Mouse (Mus musculus) hindbrain, embryonic 16.5 days (tissue): ENCODE data around the gene Atg9b. TPM values are rescaled to one million over a fixed set of nuclear protein-coding genes. Genes with fewer than 3 reads are reported as not detected.

Source experiments
- ATAC-seq: fragments of 200-750 bp; cut with Nextera tagmentation; 2 replicates; pipeline ENCODE4 v1.8.0; 2017; ENCODE audit warnings: moderate TSS enrichment, moderate library complexity
- H3K27ac ChIP-seq: fragments of 300-500 bp; sonication (generic); 2 replicates; pipeline ENCODE4 v1.5.1; 2014; ENCODE audit warnings: low read depth, mild to moderate bottlenecking, control low read depth, low read length, moderate library complexity
- H3K27me3 ChIP-seq: fragments of 300-500 bp; sonication (generic); replicated peaks from 2 replicates; pipeline ENCODE4 v1.6.1; 2014; ENCODE audit warnings: low read length; ENCODE audit not compliant: control insufficient read depth, insufficient read depth
- H3K36me3 ChIP-seq: fragments of 300-500 bp; sonication (generic); 2 replicates; pipeline ENCODE4 v1.6.1; 2014; ENCODE audit warnings: mild to moderate bottlenecking, low read length, moderate library complexity, mixed read lengths; ENCODE audit not compliant: control insufficient read depth, insufficient read depth
- H3K4me1 ChIP-seq: fragments of 300-500 bp; sonication (generic); 2 replicates; pipeline ENCODE4 v1.6.1; 2014; ENCODE audit warnings: low read depth, low read length; ENCODE audit not compliant: control insufficient read depth, insufficient read depth
- H3K4me2 ChIP-seq: fragments of 300-500 bp; sonication (generic); 2 replicates; pipeline ENCODE4 v1.6.1; 2014; ENCODE audit warnings: mild to moderate bottlenecking, low read length, control low read depth, moderate library complexity
- H3K4me3 ChIP-seq: fragments of 300-500 bp; sonication (generic); 2 replicates; pipeline ENCODE4 v1.5.1; 2014; ENCODE audit warnings: mild to moderate bottlenecking, low read length, control low read depth, moderate library complexity
- H3K9ac ChIP-seq: fragments of 300-500 bp; sonication (generic); 2 replicates; pipeline ENCODE4 v1.6.1; 2014; ENCODE audit warnings: low read depth, mild to moderate bottlenecking, control low read depth, low read length, moderate library complexity
- H3K9me3 ChIP-seq: fragments of 300-500 bp; sonication (generic); 2 replicates; pipeline ENCODE4 v1.6.1; 2014; ENCODE audit warnings: mild to moderate bottlenecking, low read length, moderate library complexity; ENCODE audit not compliant: control insufficient read depth
- WGBS: fragments of 180-500 bp; shearing (Covaris S2); extraction: QIAGEN DNeasy Blood & Tissue Kit; methylation state at CpG from one replicate; pipeline ENCODE4 v1.1.7; 2014; 5-methylcytosine and 5-hydroxymethylcytosine counted together
- polyA plus RNA-seq: library from polyadenylated mRNA; unstranded; fragments of >200 nt; fragmentation: Nextera tagmentation; extraction: Ambion mirVana; gene quantifications from 2 replicates; pipeline ENCODE4 v1.2.1, GENCODE M21; 2015

Gene Atg9b
- polyA plus RNA-seq, 1 experiment from 2014 or later = 4.6 TPM

DNA sequence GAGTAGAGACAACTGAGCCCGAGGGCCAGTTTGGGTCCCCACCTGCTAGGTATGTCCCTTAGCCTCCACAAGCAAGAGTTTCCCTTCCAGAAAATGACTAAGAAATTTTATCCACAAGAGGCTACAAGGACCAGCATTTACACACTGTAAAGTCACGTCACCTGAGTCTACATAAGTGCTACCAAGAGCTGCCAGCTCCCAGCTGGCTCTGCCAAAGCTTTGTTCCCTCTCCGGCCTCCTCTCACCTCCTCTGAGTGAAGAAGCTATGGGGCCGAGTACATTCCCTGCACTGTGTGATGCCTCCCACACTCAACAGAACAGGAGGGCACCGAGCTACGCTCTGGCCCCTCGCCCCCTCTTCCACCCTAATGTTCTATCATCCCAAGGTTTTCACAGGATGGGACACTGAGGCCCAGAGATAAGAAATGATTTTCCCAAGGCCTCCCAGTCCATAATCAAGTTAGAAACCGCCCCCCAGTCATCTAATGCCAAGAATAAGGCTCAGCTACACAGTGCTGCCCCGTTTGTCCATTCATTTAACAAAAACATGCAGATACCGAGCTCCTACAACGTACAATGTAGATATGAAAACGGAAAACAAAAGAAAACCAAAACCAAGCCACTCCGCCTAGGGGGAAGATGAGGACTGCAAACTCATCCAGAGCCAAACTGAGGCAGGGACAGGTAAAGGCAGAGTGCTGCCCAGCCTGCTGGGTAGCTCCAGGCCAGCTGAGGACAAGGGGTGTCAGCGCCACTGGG, 49.6 kb downstream of the Atg9b start:
- H3K27me3 ChIP-seq = no peaks in the 10 kb centered on the region
- no peaks in the 10 kb centered on the region for H3K36me3 ChIP-seq
- no peak for ATAC-seq
- 75% methylated on average over 14 of the region's 14 CpGs for WGBS
- no peak overlapping the region for H3K4me2 ChIP-seq
- H3K27ac ChIP-seq = no peak overlapping the region
- H3K9ac ChIP-seq = no peak overlapping the region
- H3K4me1 ChIP-seq = peaks cover 28% of the 10 kb centered on the region
- H3K4me3 ChIP-seq = no peak overlapping the region
- H3K9me3 ChIP-seq = no peaks in the 10 kb centered on the region

DNA sequence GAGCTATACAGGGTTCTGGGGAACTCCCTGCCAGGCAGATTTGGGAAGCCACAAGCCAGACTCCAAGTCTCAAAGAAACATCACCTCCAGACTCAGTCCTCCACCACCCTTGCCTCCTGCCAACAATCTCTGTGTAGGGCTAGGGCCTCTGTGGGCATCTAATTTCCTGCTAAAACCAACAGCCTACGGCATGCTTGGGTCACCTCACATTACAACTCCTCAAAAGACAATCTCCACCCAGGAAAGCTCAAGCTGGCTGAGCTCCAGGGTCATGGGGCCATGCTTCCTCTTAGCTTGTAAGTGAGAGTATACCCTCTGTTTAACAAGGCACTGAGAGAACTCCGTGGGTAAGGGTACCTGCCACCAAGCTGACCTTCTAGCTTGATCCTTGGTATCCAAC, 54.1 kb downstream of the Atg9b start:
- Histone ChIP-seq H3K27ac (no peak overlapping the region), H3K9ac (no peak overlapping the region)
- no peak for ATAC-seq

DNA sequence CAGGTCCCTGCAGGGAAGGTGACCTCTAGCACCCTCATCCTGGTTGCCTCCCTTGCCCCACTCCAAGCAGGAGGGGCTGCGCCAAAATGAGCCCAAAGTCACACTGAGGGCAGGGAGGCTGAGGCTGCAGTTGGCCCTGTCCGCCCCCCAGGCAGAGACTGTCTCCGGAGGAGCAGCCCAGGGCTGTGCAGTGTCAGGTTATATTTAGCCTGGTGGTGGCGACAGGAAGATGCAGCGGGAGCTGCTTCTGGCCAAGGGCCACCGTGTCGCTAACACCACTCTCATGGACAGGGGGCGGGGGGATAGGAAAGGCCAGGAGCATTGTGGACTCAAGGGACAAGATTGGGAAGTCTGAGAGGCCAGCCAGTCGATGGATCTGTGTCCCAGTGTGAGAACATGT, 54.6 kb downstream of the Atg9b start:
- Histone ChIP-seq H3K27me3 (no peaks in the 10 kb centered on the region), H3K4me3 (no peak overlapping the region), H3K4me2 (no peak overlapping the region), H3K27ac (no peak overlapping the region), H3K4me1 (peaks cover 4% of the 10 kb centered on the region; the same call in 1 of the 2 replicates), H3K9me3 (no peaks in the 10 kb centered on the region), H3K9ac (no peak overlapping the region), H3K36me3 (0 out of 2 replicates have a peak, but pooled peaks cover 3% of the 10 kb centered on the region)
- ATAC-seq = peak; percentile 30; the same call in 1 of the 2 replicates
- WGBS = 30% methylated on average over 9 of the region's 9 CpGs

More for the DNA sequence above, 54.1 kb downstream of the Atg9b start:
- WGBS = 66% methylated on average over 2 of the region's 2 CpGs
- H3K4me1 ChIP-seq = peaks cover 4% of the 10 kb centered on the region; the same call in 1 of the 2 replicates
- no peak overlapping the region for H3K4me3 ChIP-seq
- H3K36me3 ChIP-seq = no peaks in the 10 kb centered on the region
- H3K4me2 ChIP-seq = no peak overlapping the region
- no peaks in the 10 kb centered on the region for H3K27me3 ChIP-seq
- H3K9me3 ChIP-seq = no peaks in the 10 kb centered on the region

DNA sequence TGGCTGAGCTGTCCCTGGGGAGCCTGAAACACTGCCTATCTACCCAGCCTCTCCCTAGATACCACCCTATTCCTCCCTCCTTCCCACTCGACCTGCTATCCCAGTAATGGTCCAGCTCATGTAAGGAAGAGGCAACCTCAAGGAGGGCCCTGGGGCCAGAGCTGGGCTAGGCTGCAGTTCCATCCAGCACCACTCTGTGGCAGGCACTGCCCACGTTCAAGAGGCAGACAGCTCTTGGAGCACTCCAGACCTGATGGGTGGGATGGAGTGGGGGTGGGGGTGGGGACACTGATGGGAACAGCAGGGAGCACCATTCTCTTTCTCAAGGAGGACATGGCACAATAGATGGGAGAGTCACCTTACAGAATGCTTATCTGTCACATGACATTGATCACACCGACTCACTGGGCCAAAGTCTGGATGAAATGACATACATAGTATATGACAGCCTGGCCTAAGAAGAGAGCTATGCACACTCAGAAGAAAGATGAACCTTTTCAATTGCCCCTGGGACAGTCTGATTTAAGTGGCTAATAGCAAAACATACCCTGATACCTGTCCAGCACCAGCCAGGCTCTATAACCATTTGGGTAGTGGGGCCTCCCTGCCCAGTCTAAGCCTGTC, 55.9 kb downstream of the Atg9b start:
- peak; percentile 82 for ATAC-seq
- Histone ChIP-seq H3K27me3 (no peaks in the 10 kb centered on the region), H3K9ac (no peak overlapping the region), H3K4me3 (no peak overlapping the region), H3K4me2 (no peak overlapping the region), H3K9me3 (no peaks in the 10 kb centered on the region), H3K36me3 (0 out of 2 replicates have a peak, but pooled peaks cover 3% of the 10 kb centered on the region), H3K27ac (no peak overlapping the region), H3K4me1 (peaks cover 4% of the 10 kb centered on the region; the same call in 1 of the 2 replicates)
- WGBS = 6% methylated on average over 3 of the region's 3 CpGs

DNA sequence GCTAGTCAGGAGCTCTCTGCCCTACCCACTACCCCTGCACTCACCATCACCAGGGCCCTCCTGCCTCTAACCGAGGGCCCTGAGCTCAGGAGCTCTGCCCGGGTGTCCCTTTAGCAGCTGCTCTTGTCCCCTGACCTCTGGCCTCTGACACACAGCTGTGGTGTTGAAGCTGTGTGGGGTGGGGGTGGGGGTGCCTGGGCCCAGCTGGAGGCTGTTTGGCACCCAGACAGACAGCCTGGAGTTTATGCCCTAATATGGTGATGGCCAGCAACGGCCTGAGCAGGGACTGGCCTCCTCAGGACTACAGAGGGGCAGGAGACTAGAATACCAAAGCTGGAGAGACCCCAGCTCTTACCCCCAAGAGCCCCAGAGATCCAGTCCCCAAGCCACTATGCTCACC, 57.2 kb downstream of the Atg9b start:
- 0 out of 2 replicates have a peak, but pooled peaks cover 3% of the 10 kb centered on the region for H3K36me3 ChIP-seq

More for the DNA sequence above, 57.2 kb downstream of the Atg9b start:
- Histone ChIP-seq H3K27me3 (no peaks in the 10 kb centered on the region), H3K4me2 (no peak overlapping the region), H3K4me3 (no peak overlapping the region), H3K27ac (no peak overlapping the region), H3K9ac (no peak overlapping the region), H3K9me3 (no peaks in the 10 kb centered on the region), H3K4me1 (peaks cover 11% of the 10 kb centered on the region)
- ATAC-seq = no peak
- WGBS = 44% methylated on average over 3 of the region's 3 CpGs

Other genes starting within 250 kb of the Atg9b start
- gene Nupl2, start 227.2 kb downstream of the Atg9b start, polyA plus RNA-seq = 11.9 and 13.5 TPM in 2 replicates
- 13.0 and 14.0 TPM in 2 replicates for gene Kcnh2, start 40.5 kb downstream of the Atg9b start, polyA plus RNA-seq
- gene Nos3, start 27.3 kb downstream of the Atg9b start, polyA plus RNA-seq = 8.6 and 11.0 TPM in 2 replicates
- gene Abcb8, start 1.5 kb upstream of the Atg9b start, polyA plus RNA-seq = 52.4 and 53.7 TPM in 2 replicates
- 0.85 and 1.0 TPM in 2 replicates for gene Asic3, start 21.2 kb upstream of the Atg9b start, polyA plus RNA-seq
- 139 and 140 TPM in 2 replicates for gene Cdk5, start 31.4 kb upstream of the Atg9b start, polyA plus RNA-seq
- gene Slc4a2, start 31.7 kb upstream of the Atg9b start, polyA plus RNA-seq = 29.0 and 29.8 TPM in 2 replicates
- 106 and 107 TPM in 2 replicates for gene Fastk, start 53.1 kb upstream of the Atg9b start, polyA plus RNA-seq
- gene Tmub1, start 55.7 kb upstream of the Atg9b start, polyA plus RNA-seq = 61.7 and 63.1 TPM in 2 replicates
- 46.4 and 47.7 TPM in 2 replicates for gene Agap3, start 60.0 kb upstream of the Atg9b start, polyA plus RNA-seq
- gene Gbx1, start 135.1 kb upstream of the Atg9b start, polyA plus RNA-seq = 2.3 and 3.0 TPM in 2 replicates
- 0.18 and 0.21 TPM in 2 replicates for gene Asb10, start 148.8 kb upstream of the Atg9b start, polyA plus RNA-seq
- 0.13 and 0.15 TPM in 2 replicates for gene 4931409K22Rik, start 164.7 kb upstream of the Atg9b start, polyA plus RNA-seq
- gene Abcf2, start 185.3 kb upstream of the Atg9b start, polyA plus RNA-seq = 80.9 and 84.8 TPM in 2 replicates
- 20.6 and 21.9 TPM in 2 replicates for gene Chpf2, start 194.6 kb upstream of the Atg9b start, polyA plus RNA-seq
- gene Smarcd3, start 232.3 kb upstream of the Atg9b start, polyA plus RNA-seq = 128 and 133 TPM in 2 replicates